Mouse (Mus musculus): ENCODE measurements around the gene Klk1b27.

- TF ChIP-seq CTCF (conservative IDR thresholded peaks at IDR 0.05; ENCODE audit: low read length) = no peak
- no peak for TF ChIP-seq POU5F1 (IDR thresholded peaks at IDR 0.05; ENCODE audit: borderline replicate concordance, low read length)
- no peak for TF ChIP-seq NANOG (IDR thresholded peaks at IDR 0.05; ENCODE audit: borderline replicate concordance, low read length)
Measured at GRCm38 (mm10) chr7:44096111-44096510, 44.0 kb downstream of the Klk1b27 start.

All from E14TG2a.4 (cell line).